Mouse (Mus musculus) adrenal gland, adult 10 weeks (tissue): Measurements from ENCODE around the gene Tert. TPM values are rescaled to one million over a fixed set of nuclear protein-coding genes. Genes with fewer than 3 reads are reported as not detected.

Source experiments
- polyA plus RNA-seq: library from polyadenylated mRNA; stranded (reverse); fragments of 350-450 nt; fragmentation: Illumina TruSeq; extraction: RNeasy Lipid Tissue Mini Kit (QIAGEN cat#74804); gene quantifications from one replicate; pipeline ENCODE4 v1.2.3, GENCODE M21; 2014; ENCODE audit warnings: low read depth, low replicate concordance

Gene Tert
- 3.2 TPM for polyA plus RNA-seq

DNA sequence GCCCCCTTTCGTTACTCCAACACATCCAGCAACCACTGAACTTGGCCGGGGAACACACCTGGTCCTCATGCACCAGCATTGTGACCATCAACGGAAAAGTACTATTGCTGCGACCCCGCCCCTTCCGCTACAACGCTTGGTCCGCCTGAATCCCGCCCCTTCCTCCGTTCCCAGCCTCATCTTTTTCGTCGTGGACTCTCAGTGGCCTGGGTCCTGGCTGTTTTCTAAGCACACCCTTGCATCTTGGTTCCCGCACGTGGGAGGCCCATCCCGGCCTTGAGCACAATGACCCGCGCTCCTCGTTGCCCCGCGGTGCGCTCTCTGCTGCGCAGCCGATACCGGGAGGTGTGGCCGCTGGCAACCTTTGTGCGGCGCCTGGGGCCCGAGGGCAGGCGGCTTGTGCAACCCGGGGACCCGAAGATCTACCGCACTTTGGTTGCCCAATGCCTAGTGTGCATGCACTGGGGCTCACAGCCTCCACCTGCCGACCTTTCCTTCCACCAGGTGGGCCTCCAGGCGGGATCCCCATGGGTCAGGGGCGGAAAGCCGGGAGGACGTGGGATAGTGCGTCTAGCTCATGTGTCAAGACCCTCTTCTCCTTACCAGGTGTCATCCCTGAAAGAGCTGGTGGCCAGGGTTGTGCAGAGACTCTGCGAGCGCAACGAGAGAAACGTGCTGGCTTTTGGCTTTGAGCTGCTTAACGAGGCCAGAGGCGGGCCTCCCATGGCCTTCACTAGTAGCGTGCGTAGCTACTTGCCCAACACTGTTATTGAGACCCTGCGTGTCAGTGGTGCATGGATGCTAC is at the start of gene Tert:
TSS of gene Tert (plus strand) at position 167 of the 805 bp plus-strand sequence.

DNA sequence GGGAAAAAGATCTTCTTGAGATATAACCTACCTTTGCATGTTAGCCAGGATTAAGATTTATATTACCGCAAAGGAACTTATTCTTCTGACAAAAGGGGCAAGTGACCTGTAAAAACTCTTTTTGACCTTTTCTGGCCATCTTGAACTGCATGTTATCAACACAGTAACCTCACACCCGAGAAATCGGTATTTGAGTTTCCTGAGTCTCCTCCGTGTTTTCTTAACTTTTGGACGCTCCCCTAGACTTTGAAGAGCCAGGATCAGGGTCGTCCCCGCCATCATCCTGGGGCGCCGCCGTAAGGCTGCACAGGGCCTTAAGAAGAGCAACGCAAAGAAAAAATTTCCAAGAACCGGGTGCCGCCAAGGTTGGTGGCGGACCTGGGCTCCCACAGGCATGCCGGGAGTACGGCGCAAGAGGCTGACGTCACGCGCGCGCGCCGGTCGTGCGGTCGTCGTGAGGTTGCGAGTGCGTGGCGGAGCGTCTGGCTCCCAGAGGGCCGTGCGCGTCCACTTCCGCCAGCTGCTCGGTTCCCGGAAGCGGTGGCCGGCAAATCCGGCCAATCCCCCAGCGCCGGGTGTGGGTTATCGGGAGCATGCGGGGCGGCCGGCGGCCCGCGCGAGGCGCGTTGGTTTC is 23.1 kb upstream of the Tert start, which contains the start of gene Clptm1l:
TSS of gene Clptm1l (plus strand) at position 485 of the 634 bp plus-strand sequence.

DNA sequence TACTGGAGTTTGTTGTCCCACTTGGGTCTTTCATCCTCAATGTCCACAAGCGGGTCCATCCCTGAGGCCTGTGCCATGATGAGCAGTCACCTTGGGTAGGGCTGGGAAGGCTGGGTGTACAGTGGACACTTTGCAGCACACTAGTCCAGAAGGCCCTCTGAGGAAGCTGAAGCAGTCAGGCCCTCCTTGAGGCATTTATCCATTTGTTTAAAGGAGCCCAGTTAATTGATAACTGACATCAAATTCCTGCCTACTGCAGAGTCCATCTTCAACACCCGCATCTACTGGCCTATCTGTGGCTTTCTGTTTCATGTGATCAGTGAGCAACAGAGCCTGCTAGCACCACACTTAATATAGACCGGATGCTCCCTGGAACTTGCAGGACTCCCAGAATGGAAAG is 51.1 kb downstream of the Tert start, which contains the start of gene Slc6a18:
TSS of gene Slc6a18 (minus strand) at position 171 of the 400 bp plus-strand sequence.

Other genes starting within 250 kb of the Tert start
- gene Lpcat1, start 159.7 kb upstream of the Tert start, polyA plus RNA-seq = 7.2 TPM
- not detected for gene Slc6a3, start 90.2 kb upstream of the Tert start, polyA plus RNA-seq
- gene Clptm1l, start 22.9 kb upstream of the Tert start, polyA plus RNA-seq = 121 TPM
- gene Slc6a18, start 51.1 kb downstream of the Tert start, polyA plus RNA-seq = not detected
- gene Slc6a19, start 78.0 kb downstream of the Tert start, polyA plus RNA-seq = not detected
- gene Slc12a7, start 106.2 kb downstream of the Tert start, polyA plus RNA-seq = 5.7 TPM
- 0.70 TPM for gene Nkd2, start 220.7 kb downstream of the Tert start, polyA plus RNA-seq